Comparison of ENCODE assay signal across 9 mouse cellular contexts in genomic region chr2:93460786-93461469, GRCm38 (mm10). TPM values are rescaled to one million over a fixed set of nuclear protein-coding genes. Genes with fewer than 3 reads are reported as not detected.
DNase-seq lines count a peak whose midpoint lies in the region; ATAC-seq and TF ChIP-seq lines count a peak whose summit lies in the region.
"Had no signal": no experiment of that assay in that cellular context is flagged by ENCODE, and none has a peak within 500 bp of the region (broad histone marks: within the 10 kb centered on the region; RNA-seq: fewer than 3 reads in every experiment).

No protein-coding gene starts in this region.

- no peaks in the 10 kb centered on the region for H3K27me3 ChIP-seq in heart, postnatal 0 days (ENCODE audit: control insufficient read depth, insufficient read depth, low read length)
- H3K27me3 ChIP-seq in limb, embryonic 14.5 days (ENCODE audit: control insufficient read depth, insufficient read depth, low read length), result no peaks in the 10 kb centered on the region

- H3K36me3 ChIP-seq in heart, postnatal 0 days (replicated peaks; ENCODE audit: control insufficient read depth, insufficient read depth, low read length), result no peaks in the 10 kb centered on the region
- H3K36me3 ChIP-seq in limb, embryonic 14.5 days (ENCODE audit: control insufficient read depth, insufficient read depth, low read length), result no peaks in the 10 kb centered on the region

- ATAC-seq in heart, postnatal 0 days (ENCODE audit: insufficient read depth, low read depth), result no peak
- ATAC-seq in limb, embryonic 14.5 days (ENCODE audit: low FRiP score, low read depth), result no peak

- no peaks in the 10 kb centered on the region for H3K9me3 ChIP-seq in heart, postnatal 0 days (replicated peaks; ENCODE audit: control insufficient read depth, low read length)
- no peaks in the 10 kb centered on the region for H3K9me3 ChIP-seq in limb, embryonic 14.5 days (ENCODE audit: control insufficient read depth, low read length)

- no peak overlapping the region for H3K4me3 ChIP-seq in heart, postnatal 0 days (ENCODE audit: low read depth, low read length)
- H3K4me3 ChIP-seq in limb, embryonic 14.5 days (replicated peaks; ENCODE audit: low read length), result no peak overlapping the region

- no peak for TF ChIP-seq CTCF in heart, postnatal 0 days (IDR thresholded peaks at IDR 0.05; ENCODE audit: low read depth)

- peaks cover 10% of the 10 kb centered on the region; the same call in 1 of the 2 replicates for H3K4me1 ChIP-seq in heart, postnatal 0 days (ENCODE audit: control insufficient read depth, insufficient read depth)
- peaks cover 17% of the 10 kb centered on the region; the same call in 1 of the 2 replicates for H3K4me1 ChIP-seq in limb, embryonic 14.5 days (ENCODE audit: control insufficient read depth, insufficient read depth, low read length)

- 81% methylated on average over 6 of the region's 6 CpGs for WGBS in heart, postnatal 0 days
- WGBS in limb, embryonic 14.5 days, result 83% methylated on average over 6 of the region's 6 CpGs

- no peak for TF ChIP-seq POLR2A in limb, embryonic 14.5 days (IDR thresholded peaks at IDR 0.05; ENCODE audit: borderline replicate concordance, extremely low read depth, insufficient read depth, insufficient read length)

- TF ChIP-seq EP300 in heart, postnatal 0 days (IDR thresholded peaks at IDR 0.05; ENCODE audit: low read depth), result no peak

- no peak overlapping the region for H3K27ac ChIP-seq in heart, postnatal 0 days (ENCODE audit: low read depth)
- no peak overlapping the region for H3K27ac ChIP-seq in limb, embryonic 14.5 days (replicated peaks; ENCODE audit: low read depth, low read length)

- no peak for DNase-seq in heart, postnatal 0 days (ENCODE audit: low spot score)
- no peak for DNase-seq in heart, adult 9 months (ENCODE audit: low spot score in 2 of 2)
- peak; percentile 38 to 47 for DNase-seq in spleen, postnatal 10 days (ENCODE audit: low spot score in 2 of 2)
- DNase-seq in spleen, postnatal 4 days (ENCODE audit: low spot score in 2 of 2), result no peak
- DNase-seq in limb, embryonic 14.5 days (ENCODE audit: low spot score), result no peak
- DNase-seq in frontal cortex, adult 2 months (ENCODE audit: extremely low spot score in 1 of 2, low spot score in 1 of 2), result no peak
- no peak for DNase-seq in layer of hippocampus, postnatal 25 days (ENCODE audit: extremely low spot score in 1 of 2, low spot score in 1 of 2)
- no peak for DNase-seq in urinary bladder, postnatal 10 days (ENCODE audit: low spot score)
- DNase-seq: heart, adult 2 months had no signal

- peak overlapping the region; percentile 91; the same call in 1 of the 2 replicates for H3K4me2 ChIP-seq in heart, postnatal 0 days (ENCODE audit: low read depth, low read length)
- peak overlapping the region; percentile 93; the same call in 1 of the 2 replicates for H3K4me2 ChIP-seq in limb, embryonic 14.5 days (replicated peaks; ENCODE audit: low read depth, low read length, severe bottlenecking)

- H3K9ac ChIP-seq in heart, postnatal 0 days (replicated peaks; ENCODE audit: low read depth, low read length), result no peak overlapping the region
- no peak overlapping the region for H3K9ac ChIP-seq in limb, embryonic 14.5 days (ENCODE audit: low read depth, low read length, severe bottlenecking)

RNA-seq across cellular contexts. Expression of gene Cd82, which starts 2.0 kb away (rescaled TPM):
- 14.8 and 15.0 TPM in 2 replicates for total RNA-seq in heart, postnatal 0 days (2014; rRNA removed; ENCODE audit: low replicate concordance)
- 15.4 and 17.1 TPM in 2 replicates for polyA plus RNA-seq in heart, postnatal 0 days (2015; fragmentation: Nextera tagmentation; extraction: Ambion mirVana)
- polyA plus RNA-seq in limb, embryonic 14.5 days (2012; rRNA removed), result 52.3 and 56.6 TPM in 2 replicates
- 26.7 and 32.9 TPM in 2 replicates for polyA plus RNA-seq in limb, embryonic 14.5 days (2014; fragmentation: Nextera tagmentation; extraction: Ambion mirVana)
- polyA plus RNA-seq in frontal cortex, adult 2 months (2012; rRNA removed), result 28.7 and 30.1 TPM in 2 replicates
- 10 to 100 TPM; 22.0 to 23.8 TPM for total RNA-seq in layer of hippocampus, postnatal 25 days (2021)

Comparison
In these comparisons a context has a peak if more than half of its experiments do, and no peak if none do; other contexts are left out.
1. DNase-seq: peak in spleen, postnatal 10 days (2 of 2); none in heart, postnatal 0 days (single experiment), heart, adult 9 months (0 of 2), spleen, postnatal 4 days (0 of 2), limb, embryonic 14.5 days (single experiment), frontal cortex, adult 2 months (0 of 2), layer of hippocampus, postnatal 25 days (0 of 2) and urinary bladder, postnatal 10 days (single experiment).